ENCODE assay signal across 8 mouse cellular contexts in genomic region chr5:149279273-149279844, GRCm38 (mm10). TPM values are rescaled to one million over a fixed set of nuclear protein-coding genes. Genes with fewer than 3 reads are reported as not detected.
A peak's percentile ranks its signal among the peaks of the same experiment; 100 is the strongest.
DNase-seq lines count a peak whose midpoint lies in the region; ATAC-seq and TF ChIP-seq lines count a peak whose summit lies in the region.

No protein-coding gene starts in this region.

- no peak overlapping the region for H3K27ac ChIP-seq in liver, postnatal 0 days (ENCODE audit: low read depth)
- peak overlapping the region; percentile 65 for H3K27ac ChIP-seq in embryonic facial prominence, embryonic 10.5 days (replicated peaks)
- peak overlapping the region; percentile 77 for H3K27ac ChIP-seq in heart, embryonic 13.5 days (replicated peaks)
- peak overlapping the region; percentile 74 for H3K27ac ChIP-seq in midbrain, embryonic 15.5 days

- 71% methylated on average over 22 of the region's 22 CpGs for WGBS in liver, postnatal 0 days (ENCODE audit: insufficient replicate concordance)
- WGBS in embryonic facial prominence, embryonic 10.5 days = 28% methylated on average over 22 of the region's 22 CpGs
- WGBS in heart, embryonic 13.5 days = 28% methylated on average over 22 of the region's 22 CpGs
- WGBS in midbrain, embryonic 15.5 days = 22% methylated on average over 22 of the region's 22 CpGs

- no peaks in the 10 kb centered on the region; the same call in 1 of the 2 replicates for H3K9me3 ChIP-seq in liver, postnatal 0 days (ENCODE audit: low read length)
- peaks cover 17% of the 10 kb centered on the region for H3K9me3 ChIP-seq in embryonic facial prominence, embryonic 10.5 days
- peaks cover 13% of the 10 kb centered on the region for H3K9me3 ChIP-seq in heart, embryonic 13.5 days
- no peaks in the 10 kb centered on the region for H3K9me3 ChIP-seq in midbrain, embryonic 15.5 days

- TF ChIP-seq EP300 in liver, postnatal 0 days (IDR thresholded peaks at IDR 0.05; ENCODE audit: low read depth) = no peak

- H3K27me3 ChIP-seq in liver, postnatal 0 days (ENCODE audit: insufficient read depth, low read length) = no peaks in the 10 kb centered on the region
- no peaks in the 10 kb centered on the region for H3K27me3 ChIP-seq in embryonic facial prominence, embryonic 10.5 days (replicated peaks; ENCODE audit: low read depth, poor library complexity, severe bottlenecking)
- no peaks in the 10 kb centered on the region for H3K27me3 ChIP-seq in heart, embryonic 13.5 days (replicated peaks)
- H3K27me3 ChIP-seq in midbrain, embryonic 15.5 days (replicated peaks) = no peaks in the 10 kb centered on the region

- H3K9ac ChIP-seq in liver, postnatal 0 days (replicated peaks) = no peak overlapping the region
- peak overlapping the region; percentile 61 for H3K9ac ChIP-seq in heart, embryonic 13.5 days
- H3K9ac ChIP-seq in midbrain, embryonic 15.5 days = peak overlapping the region; percentile 28; the same call in 1 of the 2 replicates

- no peak overlapping the region for H3K4me2 ChIP-seq in liver, postnatal 0 days (ENCODE audit: low read depth, low read length)
- peak overlapping the region; percentile 56 for H3K4me2 ChIP-seq in heart, embryonic 13.5 days
- H3K4me2 ChIP-seq in midbrain, embryonic 15.5 days = peak overlapping the region; percentile 45

- no peak overlapping the region for H3K4me3 ChIP-seq in liver, postnatal 0 days (ENCODE audit: low read depth, low read length)
- H3K4me3 ChIP-seq in embryonic facial prominence, embryonic 10.5 days = peak overlapping the region; percentile 33
- peak overlapping the region; percentile 33 for H3K4me3 ChIP-seq in heart, embryonic 13.5 days
- H3K4me3 ChIP-seq in midbrain, embryonic 15.5 days = peak overlapping the region; percentile 25

- H3K36me3 ChIP-seq in liver, postnatal 0 days (replicated peaks; ENCODE audit: insufficient read depth, low read length) = peaks cover 2% of the 10 kb centered on the region; the same call in 1 of the 2 replicates
- peaks cover 5% of the 10 kb centered on the region; the same call in 1 of the 2 replicates for H3K36me3 ChIP-seq in embryonic facial prominence, embryonic 10.5 days (replicated peaks)
- no peaks in the 10 kb centered on the region for H3K36me3 ChIP-seq in heart, embryonic 13.5 days
- H3K36me3 ChIP-seq in midbrain, embryonic 15.5 days (replicated peaks) = no peaks in the 10 kb centered on the region

- no peak for DNase-seq in liver, postnatal 0 days
- DNase-seq in liver = no peak
- DNase-seq in embryonic facial prominence, embryonic 10.5 days (ENCODE audit: low spot score) = peak; percentile 65
- peak; percentile 46 for DNase-seq in kidney, postnatal 14 days
- no peak for DNase-seq in testis, postnatal 10 days (ENCODE audit: low spot score)
- no peak for DNase-seq in urinary bladder, adult 18-20 months (ENCODE audit: low spot score in 2 of 2)

- peak; percentile 24; the same call in 1 of the 2 replicates for TF ChIP-seq CTCF in liver, postnatal 0 days (IDR thresholded peaks at IDR 0.05; ENCODE audit: low read depth)

- H3K4me1 ChIP-seq in liver, postnatal 0 days (ENCODE audit: insufficient read depth) = peaks cover 6% of the 10 kb centered on the region; the same call in 1 of the 2 replicates
- peaks cover 12% of the 10 kb centered on the region for H3K4me1 ChIP-seq in embryonic facial prominence, embryonic 10.5 days
- H3K4me1 ChIP-seq in heart, embryonic 13.5 days = peaks cover 18% of the 10 kb centered on the region
- peaks cover 10% of the 10 kb centered on the region; the same call in 1 of the 2 replicates for H3K4me1 ChIP-seq in midbrain, embryonic 15.5 days

- no peak for ATAC-seq in liver, postnatal 0 days
- ATAC-seq in heart, embryonic 13.5 days (ENCODE audit: extremely low read depth, insufficient number of reproducible peaks, low FRiP score, low TSS enrichment) = peak; percentile 25; the same call in 1 of the 2 replicates
- peak; percentile 78 for ATAC-seq in midbrain, embryonic 15.5 days (replicated peaks)

RNA-seq across cellular contexts. Expression of gene Alox5ap, which starts 14.8 kb away (rescaled TPM):
- polyA plus RNA-seq in liver, postnatal 0 days (2015; fragmentation: Nextera tagmentation; extraction: Ambion mirVana) = 68.2 and 69.3 TPM in 2 replicates
- polyA plus RNA-seq in embryonic facial prominence, embryonic 10.5 days (2016; fragmentation: Nextera tagmentation; extraction: Ambion mirVana) = 5.5 and 5.8 TPM in 2 replicates
- 7.2 and 8.1 TPM in 2 replicates for polyA plus RNA-seq in heart, embryonic 13.5 days (2015; fragmentation: Nextera tagmentation; extraction: Ambion mirVana)
- 10.0 and 11.1 TPM in 2 replicates for polyA plus RNA-seq in midbrain, embryonic 15.5 days (2015; fragmentation: Nextera tagmentation; extraction: Ambion mirVana)

Comparison
In these comparisons a context has a peak if more than half of its experiments do, and no peak if none do; other contexts are left out.
1. DNase-seq: peak in embryonic facial prominence, embryonic 10.5 days (single experiment) and kidney, postnatal 14 days (single experiment); none in liver, postnatal 0 days (single experiment), liver (single experiment), testis, postnatal 10 days (single experiment) and urinary bladder, adult 18-20 months (0 of 2).